Mouse (Mus musculus) megakaryocyte progenitor cell, adult 5-6 weeks (primary cell): ENCODE data around the gene H2-M10.1. TPM values are rescaled to one million over a fixed set of nuclear protein-coding genes. Genes with fewer than 3 reads are reported as not detected.
"Not testable (repeated sequence)": the region's sequence is repeated elsewhere in the genome, so short reads cannot be mapped to it uniquely, and the experiment has no call there.

Experiments
- ATAC-seq: replicated peaks from 2 replicates; pipeline ENCODE4 v1.8.0; 2016; ENCODE audit warnings: mild to moderate bottlenecking, moderate TSS enrichment, inconsistent platforms; ENCODE audit not compliant: poor library complexity
- total RNA-seq, 2 experiments: library from RNA; stranded (forward) in 1 of 2; stranded (reverse) in 1 of 2; fragments of 157-497, 149-512 nt in 1 of 2; fragments of 200-1000 nt in 1 of 2; gene quantifications; 2 replicates each; pipeline versions ENCODE4 v1.2.3 to v1.2.4; 2015 to 2017

Gene H2-M10.1
- total RNA-seq (2015) (not detected in 2 replicates), total RNA-seq (2017) (not detected in 2 replicates)

GRCm38 (mm10) chr17:36326055-36326454 is at the start of gene H2-M10.1:
TSS of gene H2-M10.1 (minus strand) at chr17:36326155.
- ATAC-seq, result no peak

DNA sequence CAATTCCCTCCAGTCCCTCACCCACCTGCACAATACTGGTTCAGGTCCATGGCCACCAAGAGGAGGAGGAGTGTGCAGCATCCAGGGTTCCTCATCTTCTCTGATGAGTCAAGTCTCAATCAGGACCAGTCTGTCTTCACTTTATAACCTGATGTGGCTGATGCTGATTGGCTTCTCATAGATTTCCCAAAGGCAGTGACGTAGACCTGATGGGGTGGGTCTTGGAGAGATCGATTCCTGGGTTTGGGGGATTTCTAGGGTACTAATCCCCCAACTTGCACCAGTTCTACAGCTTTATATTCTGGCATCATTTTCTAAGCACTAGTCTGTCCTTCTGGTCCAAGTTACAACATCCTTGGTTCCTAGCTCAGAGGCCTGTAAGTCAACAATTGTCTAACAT is 42.4 kb upstream of the H2-M10.1 start, which contains the start of gene H2-M10.3:
Gene H2-M10.3 (minus strand): TSS at position 101 of the 400 bp plus-strand sequence.
- not testable (repeated sequence) for ATAC-seq

- not testable (repeated sequence) for ATAC-seq
These were observed 36.4 kb upstream of the H2-M10.1 start for GRCm38 (mm10) chr17:36362404-36362803.

- ATAC-seq, result peak; percentile 75
These were observed 31.6 kb upstream of the H2-M10.1 start for GRCm38 (mm10) chr17:36357512-36357911.

DNA sequence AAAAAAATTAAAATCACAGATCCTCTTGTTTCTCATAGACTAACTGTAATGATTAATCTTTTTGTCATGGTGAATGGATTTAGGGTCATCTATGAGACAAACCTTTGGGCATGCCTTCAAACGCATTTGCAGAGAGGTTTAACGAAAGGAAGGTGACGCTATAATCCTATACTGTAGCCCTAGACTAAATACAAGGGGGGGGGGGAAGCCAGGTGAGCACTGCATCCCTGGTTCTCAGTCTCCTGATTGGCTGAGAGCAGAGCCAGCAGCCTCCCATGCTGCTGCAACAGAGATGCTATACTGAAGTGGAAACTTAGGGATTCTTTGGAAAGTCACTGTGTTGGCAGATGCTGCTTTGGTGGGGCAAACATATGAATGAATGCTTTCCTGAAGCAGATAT is 29.8 kb upstream of the H2-M10.1 start:
- ATAC-seq, result no peak

DNA sequence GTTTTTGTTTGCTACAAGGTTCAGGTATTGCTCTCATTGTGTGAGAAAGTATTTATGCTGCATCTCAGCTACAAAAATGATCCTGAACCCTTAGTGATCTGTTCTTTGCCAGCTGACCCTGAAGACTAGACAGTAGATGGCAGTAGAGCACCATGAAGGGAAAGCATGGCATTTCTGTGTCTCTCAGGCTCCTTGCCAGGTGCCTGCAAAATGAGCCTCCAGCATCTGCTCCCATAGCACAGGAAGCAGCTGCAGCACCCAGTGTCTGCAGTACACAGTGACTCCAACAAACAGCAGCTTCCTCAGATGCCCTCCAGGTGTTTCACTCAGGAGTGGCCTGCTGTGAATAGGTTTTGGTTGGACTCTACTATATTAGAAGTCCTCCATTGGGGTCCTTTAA is 29.4 kb upstream of the H2-M10.1 start:
- peak; percentile 76; the same call in 1 of the 2 replicates for ATAC-seq

- no peak for ATAC-seq
These were observed 10.2 kb downstream of the H2-M10.1 start for GRCm38 (mm10) chr17:36315689-36316253.

- ATAC-seq, result peak; percentile 93
These were observed 10.8 kb downstream of the H2-M10.1 start for GRCm38 (mm10) chr17:36315041-36315688.

- peak; percentile 66 for ATAC-seq
These were observed 11.4 kb downstream of the H2-M10.1 start for GRCm38 (mm10) chr17:36314511-36314910.

DNA sequence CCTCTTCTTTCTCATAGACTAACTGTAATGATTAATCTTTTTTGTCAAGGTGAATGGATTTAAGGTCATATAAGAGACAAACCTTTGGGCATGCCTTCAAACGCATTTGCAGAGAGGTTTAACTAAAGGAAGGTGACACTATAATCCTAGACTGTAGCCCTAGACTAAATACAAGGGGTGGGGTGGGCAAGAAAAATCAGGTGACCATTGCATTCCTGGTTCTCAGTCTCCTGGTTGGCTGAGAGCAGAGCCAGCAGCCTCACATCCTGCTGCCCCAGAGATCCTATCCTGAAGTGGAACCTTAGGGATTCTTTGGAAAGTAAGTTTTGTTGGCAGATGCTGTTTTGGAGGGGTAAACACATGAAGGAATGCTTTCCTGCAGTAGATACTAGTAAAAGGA is 16.7 kb downstream of the H2-M10.1 start:
- no peak for ATAC-seq

- ATAC-seq, result peak; percentile 85
These were observed 17.1 kb downstream of the H2-M10.1 start for GRCm38 (mm10) chr17:36308855-36309254.

GRCm38 (mm10) chr17:36286390-36286789 is 39.6 kb downstream of the H2-M10.1 start, which contains the start of gene H2-M10.2:
TSS of gene H2-M10.2 (minus strand) at chr17:36286490.
- no peak for ATAC-seq

GRCm38 (mm10) chr17:36281521-36282245 is 44.3 kb downstream of the H2-M10.1 start:
- ATAC-seq, result no peak

DNA sequence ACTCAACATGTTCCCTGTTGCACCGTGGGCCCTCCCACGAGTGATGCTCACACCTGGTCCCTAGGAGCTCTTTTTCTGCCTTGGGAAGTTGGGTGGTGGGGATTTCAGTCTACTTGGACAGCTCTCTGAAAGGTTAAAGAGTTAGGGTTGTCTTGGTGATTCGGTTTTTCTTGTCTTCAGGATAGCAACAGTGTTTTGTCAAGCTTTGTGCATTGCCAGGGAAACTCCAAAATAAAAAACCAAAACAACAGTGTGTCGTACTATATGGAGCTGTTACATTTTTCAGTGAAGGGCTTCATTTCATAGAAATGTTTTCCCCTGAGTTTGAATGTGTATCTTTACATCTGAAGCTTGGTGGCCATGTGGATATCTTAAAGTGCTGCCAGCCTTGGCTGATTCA is 51.2 kb downstream of the H2-M10.1 start:
- ATAC-seq, result no peak

GRCm38 (mm10) chr17:36273796-36274195 is 52.2 kb downstream of the H2-M10.1 start:
- no peak for ATAC-seq

Other genes starting within 250 kb of the H2-M10.1 start
- 0.35 and 0.71 TPM in 2 replicates for gene Gm19684, start 204.5 kb downstream of the H2-M10.1 start, total RNA-seq (2015)
- not detected in 2 replicates for gene Gm19684, start 204.5 kb downstream of the H2-M10.1 start, total RNA-seq (2017)
- gene Gm7030, start 196.7 kb downstream of the H2-M10.1 start, total RNA-seq (2015), result not detected in 2 replicates
- gene Gm7030, start 196.7 kb downstream of the H2-M10.1 start, total RNA-seq (2017), result not detected in 2 replicates
- gene Gm8909, start 157.6 kb downstream of the H2-M10.1 start, total RNA-seq (2015), result not detected in 2 replicates
- not detected in 2 replicates for gene Gm8909, start 157.6 kb downstream of the H2-M10.1 start, total RNA-seq (2017)
- not detected in 2 replicates for gene H2-T3, start 135.9 kb downstream of the H2-M10.1 start, total RNA-seq (2015)
- gene H2-T3, start 135.9 kb downstream of the H2-M10.1 start, total RNA-seq (2017), result not detected in 2 replicates
- 48.6 and 56.3 TPM in 2 replicates for gene Rpp21, start 68.1 kb downstream of the H2-M10.1 start, total RNA-seq (2015)
- gene Rpp21, start 68.1 kb downstream of the H2-M10.1 start, total RNA-seq (2017), result 25.9 and 50.6 TPM in 2 replicates
- 13.2 and 14.1 TPM in 2 replicates for gene Trim39, start 53.9 kb downstream of the H2-M10.1 start, total RNA-seq (2015)
- gene Trim39, start 53.9 kb downstream of the H2-M10.1 start, total RNA-seq (2017), result 15.3 and 16.3 TPM in 2 replicates
- not detected in 2 replicates for gene H2-M10.2, start 39.7 kb downstream of the H2-M10.1 start, total RNA-seq (2015)
- not detected in 2 replicates for gene H2-M10.2, start 39.7 kb downstream of the H2-M10.1 start, total RNA-seq (2017)
- gene H2-M10.3, start 42.3 kb upstream of the H2-M10.1 start, total RNA-seq (2015), result not detected in 2 replicates
- gene H2-M10.3, start 42.3 kb upstream of the H2-M10.1 start, total RNA-seq (2017), result not detected in 2 replicates
- gene H2-M10.4, start 136.2 kb upstream of the H2-M10.1 start, total RNA-seq (2015), result not detected in 2 replicates
- not detected in 2 replicates for gene H2-M10.4, start 136.2 kb upstream of the H2-M10.1 start, total RNA-seq (2017)
- not detected in 2 replicates for gene H2-M11, start 220.9 kb upstream of the H2-M10.1 start, total RNA-seq (2015)
- not detected in 2 replicates for gene H2-M11, start 220.9 kb upstream of the H2-M10.1 start, total RNA-seq (2017)